In the genomic region with DNA sequence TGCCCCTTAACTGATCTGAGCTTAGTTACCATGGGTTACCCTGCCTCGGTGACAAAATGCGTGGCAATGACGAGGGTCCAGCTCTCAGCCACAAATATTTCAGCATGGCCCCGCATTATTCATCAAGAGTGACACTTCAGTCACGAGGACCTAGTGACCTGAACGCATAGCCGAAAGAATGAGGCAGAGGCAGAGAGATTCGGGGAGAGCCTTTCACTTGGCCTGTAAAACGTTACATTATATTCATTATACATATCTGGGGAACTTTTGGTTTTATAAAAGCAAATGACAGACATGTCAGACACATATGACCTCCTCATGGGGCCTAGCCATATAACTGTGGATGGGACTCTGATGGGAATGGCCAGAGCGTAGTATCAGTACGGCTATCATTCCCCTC, we compare ENCODE assay signal across 9 mouse cellular contexts. TPM values are rescaled to one million over a fixed set of nuclear protein-coding genes. Genes with fewer than 3 reads are reported as not detected.
DNase-seq lines count a peak whose midpoint lies in the region; ATAC-seq and TF ChIP-seq lines count a peak whose summit lies in the region.
"Had no signal": no experiment of that assay in that cellular context is flagged by ENCODE, and none has a peak within 500 bp of the region (broad histone marks: within the 10 kb centered on the region; RNA-seq: fewer than 3 reads in every experiment).

A gene (minus strand): TSS at position 101 of the 400 bp plus-strand sequence.

- 60% methylated on average over 11 of the region's 11 CpGs for WGBS in heart, embryonic 12.5 days
- WGBS in hindbrain, embryonic 13.5 days = 34% methylated on average over 11 of the region's 11 CpGs
- 52% methylated on average over 11 of the region's 11 CpGs for WGBS in liver, embryonic 15.5 days (ENCODE audit: insufficient replicate concordance)

- H3K36me3 ChIP-seq in heart, embryonic 12.5 days = no peaks in the 10 kb centered on the region
- H3K36me3 ChIP-seq in ES-Bruce4 (ENCODE audit: control insufficient read depth, insufficient read depth, low read length, poor library complexity, severe bottlenecking) = no peaks in the 10 kb centered on the region
- no peaks in the 10 kb centered on the region for H3K36me3 ChIP-seq in hindbrain, embryonic 13.5 days
- no peaks in the 10 kb centered on the region for H3K36me3 ChIP-seq in liver, embryonic 15.5 days (replicated peaks)

- peak within 1 kb of the TSS; percentile 84 for H3K4me2 ChIP-seq in heart, embryonic 12.5 days
- peak within 1 kb of the TSS; percentile 89 for H3K4me2 ChIP-seq in hindbrain, embryonic 13.5 days
- H3K4me2 ChIP-seq in liver, embryonic 15.5 days = peak within 1 kb of the TSS; percentile 40

- TF ChIP-seq CTCF in ES-Bruce4 (IDR thresholded peaks at IDR 0.05; ENCODE audit: low read depth, low read length) = no peak

- peak within 1 kb of the TSS; percentile 65 for H3K9ac ChIP-seq in heart, embryonic 12.5 days
- H3K9ac ChIP-seq in ES-Bruce4 (ENCODE audit: low read depth, poor library complexity, severe bottlenecking) = peak within 1 kb of the TSS; percentile 73
- H3K9ac ChIP-seq in hindbrain, embryonic 13.5 days = peak within 1 kb of the TSS; percentile 66
- H3K9ac ChIP-seq in liver, embryonic 15.5 days = no peak within 1 kb of the TSS

- TF ChIP-seq POLR2A in ES-Bruce4 (IDR thresholded peaks at IDR 0.05; ENCODE audit: insufficient read depth, low read length) = no peak

- DNase-seq in heart, adult 11 months = no peak
- DNase-seq in B cell, adult 2 months = no peak
- DNase-seq in adipocyte (ENCODE audit: low spot score) = no peak
- no peak for DNase-seq in adrenal gland, postnatal 4 days (ENCODE audit: low spot score in 2 of 2)
- DNase-seq: lung, adult 18-20 months had no signal

- peaks cover 46% of the 10 kb centered on the region for H3K27me3 ChIP-seq in heart, embryonic 12.5 days (replicated peaks)
- H3K27me3 ChIP-seq in ES-Bruce4 (ENCODE audit: control insufficient read depth, insufficient read depth, low read length, poor library complexity, severe bottlenecking) = 0 out of 2 replicates have a peak, but pooled peaks cover 2% of the 10 kb centered on the region
- H3K27me3 ChIP-seq in hindbrain, embryonic 13.5 days = peaks cover 45% of the 10 kb centered on the region
- H3K27me3 ChIP-seq in liver, embryonic 15.5 days = peaks cover 62% of the 10 kb centered on the region

- H3K27ac ChIP-seq in heart, embryonic 12.5 days (ENCODE audit: poor library complexity, severe bottlenecking) = no peak within 1 kb of the TSS
- no peak within 1 kb of the TSS for H3K27ac ChIP-seq in ES-Bruce4 (ENCODE audit: insufficient read depth, low read length)
- no peak within 1 kb of the TSS for H3K27ac ChIP-seq in hindbrain, embryonic 13.5 days
- H3K27ac ChIP-seq in liver, embryonic 15.5 days (replicated peaks) = no peak within 1 kb of the TSS

- no peak for ATAC-seq in heart, embryonic 12.5 days (ENCODE audit: insufficient number of reproducible peaks, low FRiP score)
- ATAC-seq in hindbrain, embryonic 13.5 days (ENCODE audit: low FRiP score) = no peak
- ATAC-seq in liver, embryonic 15.5 days (ENCODE audit: insufficient read depth) = no peak

- H3K4me1 ChIP-seq in heart, embryonic 12.5 days (replicated peaks) = peaks cover 14% of the 10 kb centered on the region; the same call in 1 of the 2 replicates
- no peaks in the 10 kb centered on the region for H3K4me1 ChIP-seq in ES-Bruce4 (ENCODE audit: control insufficient read depth, insufficient read depth, low read length)
- H3K4me1 ChIP-seq in hindbrain, embryonic 13.5 days (replicated peaks) = peaks cover 22% of the 10 kb centered on the region
- no peaks in the 10 kb centered on the region for H3K4me1 ChIP-seq in liver, embryonic 15.5 days (replicated peaks)

- no peaks in the 10 kb centered on the region for H3K9me3 ChIP-seq in heart, embryonic 12.5 days (replicated peaks)
- H3K9me3 ChIP-seq in ES-Bruce4 (replicated peaks; ENCODE audit: control insufficient read depth, insufficient read depth, low read length, poor library complexity, severe bottlenecking) = no peaks in the 10 kb centered on the region
- no peaks in the 10 kb centered on the region for H3K9me3 ChIP-seq in hindbrain, embryonic 13.5 days
- no peaks in the 10 kb centered on the region for H3K9me3 ChIP-seq in liver, embryonic 15.5 days (replicated peaks)

- peak within 1 kb of the TSS; percentile 49 for H3K4me3 ChIP-seq in heart, embryonic 12.5 days
- peak within 1 kb of the TSS; percentile 69 for H3K4me3 ChIP-seq in ES-Bruce4 (ENCODE audit: low read depth, low read length)
- H3K4me3 ChIP-seq in hindbrain, embryonic 13.5 days = peak within 1 kb of the TSS; percentile 47
- no peak within 1 kb of the TSS for H3K4me3 ChIP-seq in liver, embryonic 15.5 days (replicated peaks)

- TF ChIP-seq EP300 in ES-Bruce4 (IDR thresholded peaks at IDR 0.05; ENCODE audit: insufficient read depth, low read depth, low read length) = no peak

RNA-seq across cellular contexts. Expression of the gene that starts here (rescaled TPM):
- 0.17 and 0.18 TPM in 2 replicates for polyA plus RNA-seq in heart, embryonic 12.5 days (2016; fragmentation: Nextera tagmentation; extraction: Ambion mirVana)
- polyA plus RNA-seq in ES-Bruce4 (2011; ENCODE audit: insufficient read depth, insufficient read length, low read depth, missing spikeins) = not detected in 2 replicates
- polyA plus RNA-seq in hindbrain, embryonic 13.5 days (2015; fragmentation: Nextera tagmentation; extraction: Ambion mirVana) = 8.4 and 9.3 TPM in 2 replicates
- 0.16 and 0.18 TPM in 2 replicates for polyA plus RNA-seq in liver, embryonic 15.5 days (2015; fragmentation: Nextera tagmentation; extraction: Ambion mirVana)
- total RNA-seq in adrenal gland, postnatal 4 days (2021) = not detected
